Mouse (Mus musculus) right cerebral cortex, postnatal 36 days (tissue): Measurements from ENCODE around the gene Ano6.

ENCODE experiments used
- DNase-seq, 2 experiments: peaks; one replicate each; pipeline ENCODE4 v3.0.0; 2022; ENCODE audit warnings: low spot score in 2 of 2, mixed read lengths in 1 of 2

Ano6 gene

DNA sequence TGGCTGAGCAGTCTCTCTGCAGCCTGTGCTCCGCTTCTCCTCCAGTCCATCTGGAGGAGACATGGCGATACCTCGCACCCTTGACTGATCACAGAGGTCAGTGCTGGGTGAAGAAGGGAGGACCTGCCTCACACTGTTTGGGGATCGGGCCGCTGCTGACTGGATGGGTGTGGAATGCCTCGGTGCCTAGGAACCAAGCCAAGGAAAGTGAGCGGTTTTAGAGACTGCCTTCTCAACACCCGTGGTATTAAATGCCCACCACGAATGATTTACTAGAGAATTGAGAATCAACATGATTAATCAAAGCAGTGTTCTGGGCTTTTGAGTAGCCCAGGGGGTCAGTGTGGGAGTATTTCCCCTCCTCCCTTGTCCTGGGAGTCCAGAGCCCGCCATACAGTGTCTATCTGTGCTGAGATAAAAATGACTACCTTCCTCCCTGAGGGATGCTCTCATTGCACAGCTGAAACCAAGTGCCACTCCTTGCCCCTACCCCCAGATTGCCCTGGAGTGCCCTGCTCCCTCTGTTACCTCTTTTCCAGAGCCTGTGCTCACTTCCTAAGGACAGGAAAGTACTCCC lies 183.5 kb downstream of the Ano6 start:
- DNase-seq: no peak

DNA sequence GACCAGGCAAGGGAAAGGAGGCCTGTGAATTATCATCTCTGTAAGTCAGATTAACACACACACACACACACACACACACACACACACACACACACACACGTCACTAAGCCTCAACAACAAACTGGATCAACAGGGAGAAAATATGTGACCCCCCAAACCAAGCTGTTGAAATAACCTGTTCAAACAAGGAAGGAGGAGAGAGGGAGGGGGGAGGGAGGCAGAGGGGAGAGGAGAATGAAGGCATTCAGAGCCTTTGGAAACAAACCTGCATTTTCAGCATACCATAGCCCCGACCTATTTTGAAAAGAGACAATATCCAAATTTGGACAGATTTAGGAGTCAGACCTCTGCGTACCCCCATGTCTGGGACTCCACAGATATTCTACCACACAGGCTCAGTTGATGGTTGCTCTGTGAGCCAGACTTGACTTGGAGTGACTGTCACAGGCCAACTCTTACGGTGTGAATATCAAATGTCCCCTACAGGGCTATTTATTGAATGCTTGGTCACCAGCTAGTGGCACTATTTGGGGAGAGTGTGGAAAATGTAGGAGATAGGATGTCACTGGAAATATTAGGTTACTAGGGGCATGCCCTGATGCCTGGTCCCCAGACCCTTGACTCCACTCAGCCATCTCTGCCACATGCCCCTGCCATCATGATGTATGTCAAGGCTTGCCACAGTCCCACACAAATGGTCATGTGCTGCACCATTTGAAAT lies 185.7 kb downstream of the Ano6 start:
- no peak for DNase-seq

GRCm38 (mm10) chr15:95977169-95977938 lies 186.7 kb downstream of the Ano6 start:
- no peak for DNase-seq

DNA sequence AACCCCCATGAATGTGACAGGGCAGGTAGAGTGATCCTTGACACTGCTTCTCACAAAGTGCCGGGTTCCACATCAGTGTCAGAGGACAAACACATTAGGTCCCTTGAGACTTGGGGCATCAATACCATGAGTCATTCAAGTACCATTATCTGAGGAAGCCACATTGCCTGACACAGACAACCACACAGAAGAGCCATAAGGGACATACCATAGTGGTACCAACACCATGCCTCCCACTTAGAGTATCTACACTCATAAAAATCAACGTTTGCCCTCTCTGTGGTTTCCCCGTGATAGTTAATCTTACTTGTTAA lies 187.3 kb downstream of the Ano6 start:
- DNase-seq: no peak

- no peak for DNase-seq
These were observed 190.0 kb downstream of the Ano6 start for GRCm38 (mm10) chr15:95980641-95981040.

DNA sequence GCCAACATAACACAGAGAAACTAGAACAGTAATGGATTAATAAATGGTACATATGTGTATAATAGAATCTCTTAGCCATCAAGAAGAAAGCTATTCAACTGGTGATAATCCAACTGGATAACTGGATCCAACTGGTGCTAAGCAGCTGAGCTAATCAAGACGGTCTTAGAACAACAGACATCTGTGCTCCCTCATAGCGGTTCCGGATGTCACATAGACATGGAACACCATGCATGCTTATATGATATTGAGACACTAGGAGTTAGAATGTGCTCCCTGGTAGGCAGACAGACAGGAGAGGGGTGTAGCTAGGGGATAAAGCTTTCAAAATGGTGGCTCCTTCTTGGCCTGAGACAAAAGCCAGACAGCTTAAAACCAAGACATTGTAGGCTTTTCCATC lies 197.3 kb downstream of the Ano6 start:
- no peak for DNase-seq

DNA sequence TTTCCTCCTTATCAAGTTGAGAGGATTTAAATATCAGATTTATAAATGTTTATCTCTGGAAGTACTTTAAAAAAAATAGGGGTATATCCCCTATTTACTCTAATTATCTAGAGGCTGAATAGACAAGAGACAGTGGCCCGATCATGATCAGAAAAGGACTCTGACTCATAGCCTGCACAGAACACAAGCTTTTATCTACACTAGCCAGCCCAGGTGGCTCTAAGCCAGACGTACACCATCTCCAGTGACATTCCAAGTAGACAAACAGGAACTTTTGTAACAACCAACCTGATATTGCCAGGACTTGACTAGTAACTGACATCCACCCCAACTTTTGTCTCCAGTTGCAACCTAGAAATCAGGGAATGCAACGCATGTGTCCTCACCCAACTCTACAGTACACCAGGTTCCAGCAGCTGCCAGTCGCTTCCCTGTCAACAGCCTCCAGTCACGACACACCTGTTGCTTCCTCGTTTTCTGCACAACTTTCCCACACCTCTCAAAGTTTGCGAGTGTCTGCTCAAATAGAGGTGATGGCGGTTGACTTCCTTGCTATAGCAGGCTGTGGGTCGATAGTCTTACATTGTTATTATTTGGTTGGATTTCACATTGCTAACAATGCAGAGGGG lies 199.0 kb downstream of the Ano6 start:
- DNase-seq: no peak

DNA sequence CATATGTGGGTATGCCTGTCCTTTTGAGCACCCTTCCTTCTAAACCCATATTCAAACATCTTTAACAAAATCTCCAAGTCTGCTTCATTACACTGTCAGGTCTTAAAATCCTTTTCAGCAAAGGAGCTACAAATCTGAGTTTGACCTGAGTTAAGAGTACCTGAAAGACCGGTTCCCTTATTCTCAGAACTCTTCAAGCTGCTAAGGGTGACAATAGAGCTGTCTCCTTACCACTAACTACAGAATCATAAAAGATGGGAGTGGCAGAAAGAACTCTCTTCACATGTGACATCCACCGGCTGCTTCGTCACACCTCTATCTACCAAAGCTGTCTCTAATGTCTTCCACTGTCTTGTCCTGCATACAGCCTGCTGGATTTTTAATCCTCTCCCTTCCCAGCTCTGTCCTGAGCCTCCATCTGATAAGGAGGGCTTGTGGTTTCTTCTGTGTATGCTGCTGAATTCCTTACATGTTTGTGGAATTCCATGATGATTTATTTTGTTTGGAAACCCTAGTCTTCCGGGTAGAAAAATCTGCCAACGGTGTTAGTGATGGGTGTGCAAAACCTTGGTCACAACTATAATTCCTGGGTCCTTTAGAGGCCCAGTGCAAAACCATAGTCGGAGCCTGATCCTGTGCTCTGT lies 212.4 kb downstream of the Ano6 start:
- no peak for DNase-seq

DNA sequence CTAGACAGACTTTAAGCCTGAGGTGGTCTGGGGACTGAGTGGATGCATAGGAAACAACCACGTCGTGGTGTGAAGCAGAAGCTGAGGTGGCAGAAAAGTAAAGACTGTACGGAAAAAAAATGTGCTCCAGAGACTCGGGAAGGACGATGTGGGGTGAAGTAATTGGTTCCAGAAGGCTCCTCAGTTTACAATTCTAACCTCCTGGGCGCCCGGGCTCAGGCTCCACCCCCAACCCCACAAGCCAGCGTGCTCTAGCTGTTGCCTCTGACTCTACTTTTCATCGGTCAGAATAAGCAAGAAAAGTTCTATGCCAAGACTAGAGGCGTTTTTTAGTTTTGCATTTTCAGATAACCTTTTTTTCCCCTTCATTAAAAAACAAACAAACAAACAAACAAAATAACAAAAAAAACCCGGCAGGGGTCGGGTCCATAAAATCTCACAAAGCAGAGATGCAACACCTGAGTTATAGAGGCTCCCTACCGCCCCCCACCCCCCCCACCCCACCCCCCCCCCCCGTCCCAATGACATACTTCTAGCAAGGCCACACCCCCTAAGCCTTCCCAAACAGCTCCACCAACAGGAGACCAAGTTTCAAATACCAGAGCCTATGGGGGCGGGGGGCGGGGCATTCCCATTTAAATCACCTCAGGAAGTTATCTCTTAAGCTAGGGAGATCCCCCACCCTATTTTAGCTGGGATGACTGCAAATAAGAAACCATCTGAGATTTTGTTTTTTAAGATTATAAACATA lies 221.2 kb downstream of the Ano6 start:
- DNase-seq: no peak

- DNase-seq: no peak
These were observed 221.7 kb downstream of the Ano6 start for GRCm38 (mm10) chr15:96012391-96012775.

GRCm38 (mm10) chr15:96014501-96014900 lies 223.9 kb downstream of the Ano6 start:
- no peak for DNase-seq

DNA sequence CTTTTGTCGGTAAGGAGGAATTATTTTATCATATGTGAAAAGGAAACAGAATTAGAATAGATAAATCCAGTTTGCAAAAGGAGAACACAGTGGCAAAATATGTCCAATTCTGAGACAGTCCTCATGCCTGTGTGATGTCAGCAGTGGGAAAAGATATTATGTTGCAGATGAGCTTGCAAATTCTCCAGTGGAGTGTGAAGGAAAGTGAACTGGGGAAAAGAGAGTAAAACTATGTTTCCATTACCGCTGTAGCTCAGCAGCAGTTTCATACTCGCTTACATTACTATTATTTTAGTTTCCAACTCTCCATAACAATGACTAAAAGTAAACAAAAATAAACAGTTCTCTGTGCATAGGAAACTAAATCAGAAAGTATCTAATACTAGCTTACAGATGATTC lies 229.8 kb downstream of the Ano6 start:
- DNase-seq: no peak

GRCm38 (mm10) chr15:96021506-96021905 lies 230.9 kb downstream of the Ano6 start:
- DNase-seq: no peak
